Comparison of ENCODE assay signal across 8 mouse cellular contexts in genomic region chr6:39515040-39515738, GRCm38 (mm10). TPM values are rescaled to one million over a fixed set of nuclear protein-coding genes. Genes with fewer than 3 reads are reported as not detected.
DNase-seq lines count a peak whose midpoint lies in the region; ATAC-seq lines count a peak whose summit lies in the region.

No protein-coding gene starts in this region.

- H3K27me3 ChIP-seq in embryonic facial prominence, embryonic 13.5 days, result no peaks in the 10 kb centered on the region
- H3K27me3 ChIP-seq in hindbrain, embryonic 10.5 days (ENCODE audit: insufficient read depth, poor library complexity, severe bottlenecking), result no peaks in the 10 kb centered on the region
- H3K27me3 ChIP-seq in midbrain, embryonic 13.5 days, result no peaks in the 10 kb centered on the region

- no peak overlapping the region for H3K4me3 ChIP-seq in embryonic facial prominence, embryonic 13.5 days
- no peak overlapping the region for H3K4me3 ChIP-seq in hindbrain, embryonic 10.5 days
- H3K4me3 ChIP-seq in midbrain, embryonic 13.5 days (replicated peaks), result no peak overlapping the region

- DNase-seq in heart, adult 11 months, result peak; percentile 94
- DNase-seq in heart, adult 8-10 months (ENCODE audit: low spot score), result no peak
- peak; percentile 55 for DNase-seq in MN1 (ENCODE audit: low spot score)
- DNase-seq in hindbrain, embryonic 10.5 days (ENCODE audit: low spot score), result no peak
- no peak for DNase-seq in thymus, postnatal 0 days (ENCODE audit: low spot score)
- no peak for DNase-seq in thymus, postnatal 10 days (ENCODE audit: low spot score in 2 of 2)

- ATAC-seq in embryonic facial prominence, embryonic 13.5 days (ENCODE audit: insufficient number of reproducible peaks, insufficient read depth, low FRiP score, low TSS enrichment, low read depth), result peak; percentile 73; the same call in 1 of the 2 replicates
- peak; percentile 61 for ATAC-seq in midbrain, embryonic 13.5 days

- peak overlapping the region; percentile 93 for H3K27ac ChIP-seq in embryonic facial prominence, embryonic 13.5 days
- H3K27ac ChIP-seq in hindbrain, embryonic 10.5 days, result peak overlapping the region; percentile 59
- peak overlapping the region; percentile 80 for H3K27ac ChIP-seq in midbrain, embryonic 13.5 days

- peaks cover 19% of the 10 kb centered on the region for H3K4me1 ChIP-seq in embryonic facial prominence, embryonic 13.5 days
- H3K4me1 ChIP-seq in hindbrain, embryonic 10.5 days (replicated peaks), result peaks cover 13% of the 10 kb centered on the region
- peaks cover 12% of the 10 kb centered on the region for H3K4me1 ChIP-seq in midbrain, embryonic 13.5 days (replicated peaks)

- H3K36me3 ChIP-seq in embryonic facial prominence, embryonic 13.5 days, result peaks cover 36% of the 10 kb centered on the region
- peaks cover 61% of the 10 kb centered on the region for H3K36me3 ChIP-seq in hindbrain, embryonic 10.5 days
- H3K36me3 ChIP-seq in midbrain, embryonic 13.5 days, result peaks cover 29% of the 10 kb centered on the region

- peak overlapping the region; percentile 44 for H3K4me2 ChIP-seq in embryonic facial prominence, embryonic 13.5 days
- no peak overlapping the region for H3K4me2 ChIP-seq in midbrain, embryonic 13.5 days (replicated peaks)

- no peak overlapping the region for H3K9ac ChIP-seq in embryonic facial prominence, embryonic 13.5 days
- H3K9ac ChIP-seq in midbrain, embryonic 13.5 days (replicated peaks), result no peak overlapping the region

- H3K9me3 ChIP-seq in embryonic facial prominence, embryonic 13.5 days, result peaks cover 6% of the 10 kb centered on the region; the same call in 1 of the 2 replicates
- H3K9me3 ChIP-seq in hindbrain, embryonic 10.5 days, result peaks cover 8% of the 10 kb centered on the region
- H3K9me3 ChIP-seq in midbrain, embryonic 13.5 days, result 0 out of 2 replicates have a peak, but pooled peaks cover 4% of the 10 kb centered on the region

- 19% methylated on average over 11 of the region's 11 CpGs for WGBS in embryonic facial prominence, embryonic 13.5 days
- WGBS in hindbrain, embryonic 10.5 days, result 68% methylated on average over 11 of the region's 11 CpGs
- 60% methylated on average over 11 of the region's 11 CpGs for WGBS in midbrain, embryonic 13.5 days

RNA-seq across cellular contexts. Expression of gene Dennd2a, which starts 42.5 kb away (rescaled TPM):
- total RNA-seq in heart, adult 8-10 months (2022), result 1 to 10 TPM; 4.6 to 6.4 (median 5.7) TPM
- 18.0 and 21.2 TPM in 2 replicates for polyA plus RNA-seq in embryonic facial prominence, embryonic 13.5 days (2015; fragmentation: Nextera tagmentation; extraction: Ambion mirVana)
- polyA plus RNA-seq in hindbrain, embryonic 10.5 days (2016; fragmentation: Nextera tagmentation; extraction: Ambion mirVana), result 42.7 and 45.6 TPM in 2 replicates
- polyA plus RNA-seq in midbrain, embryonic 13.5 days (2015; fragmentation: Nextera tagmentation; extraction: Ambion mirVana), result 32.3 and 38.5 TPM in 2 replicates
- polyA plus RNA-seq in thymus, postnatal 0 days (2015; fragmentation: Nextera tagmentation; extraction: Ambion mirVana), result 2.1 and 2.6 TPM in 2 replicates

RNA-seq across cellular contexts. Expression of gene Adck2, which starts 58.5 kb away (rescaled TPM):
- total RNA-seq in heart, adult 8-10 months (2022), result 10 to 100 TPM in 3 of 4 experiments, 1 to 10 TPM in 1; 9.4 to 15.7 (median 13.7) TPM
- polyA plus RNA-seq in embryonic facial prominence, embryonic 13.5 days (2015; fragmentation: Nextera tagmentation; extraction: Ambion mirVana), result 40.6 and 42.3 TPM in 2 replicates
- 29.3 and 30.8 TPM in 2 replicates for polyA plus RNA-seq in hindbrain, embryonic 10.5 days (2016; fragmentation: Nextera tagmentation; extraction: Ambion mirVana)
- 41.8 and 45.7 TPM in 2 replicates for polyA plus RNA-seq in midbrain, embryonic 13.5 days (2015; fragmentation: Nextera tagmentation; extraction: Ambion mirVana)
- 27.9 and 29.0 TPM in 2 replicates for polyA plus RNA-seq in thymus, postnatal 0 days (2015; fragmentation: Nextera tagmentation; extraction: Ambion mirVana)

Comparison
In these comparisons a context has a peak if more than half of its experiments do, and no peak if none do; other contexts are left out.
1. DNase-seq: peak in heart, adult 11 months (single experiment) and MN1 (single experiment); none in heart, adult 8-10 months (single experiment), hindbrain, embryonic 10.5 days (single experiment), thymus, postnatal 0 days (single experiment) and thymus, postnatal 10 days (0 of 2).
2. Peak in every context shown above with its lines, with median percentiles within 50 percentile points of each other: H3K27ac ChIP-seq.